Mouse (Mus musculus) heart, embryonic 15.5 days (tissue): ENCODE results near the gene Atp6v1f. TPM values are rescaled to one million over a fixed set of nuclear protein-coding genes. Genes with fewer than 3 reads are reported as not detected.

Experiments used
- ATAC-seq: fragments of 200-750 bp; cut with Nextera tagmentation; replicated peaks from 2 replicates; pipeline ENCODE4 v1.8.0; 2017; ENCODE audit warnings: low read depth, moderate TSS enrichment; ENCODE audit not compliant: insufficient number of reproducible peaks, insufficient read depth, low FRiP score
- H3K27ac ChIP-seq: fragments of 300-500 bp; sonication (generic); 2 replicates; pipeline ENCODE4 v1.5.1; 2015; ENCODE audit warnings: mild to moderate bottlenecking, inconsistent platforms
- H3K27me3 ChIP-seq: fragments of 300-500 bp; sonication (generic); 2 replicates; pipeline ENCODE4 v1.6.1; 2015; ENCODE audit warnings: inconsistent platforms
- H3K36me3 ChIP-seq: fragments of 300-500 bp; sonication (generic); 2 replicates; pipeline ENCODE4 v1.6.1; 2015; ENCODE audit warnings: mild to moderate bottlenecking, inconsistent platforms
- H3K4me1 ChIP-seq: fragments of 300-500 bp; sonication (generic); replicated peaks from 2 replicates; pipeline ENCODE4 v1.6.1; 2015; ENCODE audit warnings: inconsistent platforms
- H3K4me2 ChIP-seq: fragments of 300-500 bp; sonication (generic); 2 replicates; pipeline ENCODE4 v1.6.1; 2015; ENCODE audit warnings: inconsistent platforms, mild to moderate bottlenecking, moderate library complexity
- H3K4me3 ChIP-seq: fragments of 300-500 bp; sonication (generic); 2 replicates; pipeline ENCODE4 v1.5.1; 2015; ENCODE audit warnings: mild to moderate bottlenecking, inconsistent platforms
- H3K9ac ChIP-seq: fragments of 300-500 bp; sonication (generic); 2 replicates; pipeline ENCODE4 v1.6.1; 2015; ENCODE audit warnings: mild to moderate bottlenecking, inconsistent platforms
- H3K9me3 ChIP-seq: fragments of 300-500 bp; sonication (generic); replicated peaks from 2 replicates; pipeline ENCODE4 v1.6.1; 2016; ENCODE audit warnings: inconsistent platforms
- WGBS: fragments of 180-500 bp; shearing (Covaris S2); methylation state at CpG from one replicate; pipeline ENCODE4 v1.1.7; 2015; ENCODE audit warnings: mixed read lengths; 5-methylcytosine and 5-hydroxymethylcytosine counted together
- polyA plus RNA-seq: library from polyadenylated mRNA; unstranded; fragments of >200 nt; fragmentation: Nextera tagmentation; extraction: Ambion mirVana; gene quantifications from 2 replicates; pipeline ENCODE4 v1.2.1, GENCODE M21; 2015

Atp6v1f gene
- polyA plus RNA-seq, 1 experiment from 2014 or later: 187 TPM

- no peak overlapping the region for H3K9ac ChIP-seq
- H3K36me3 ChIP-seq: no peaks in the 10 kb centered on the region
- H3K27ac ChIP-seq: no peak overlapping the region
- no peak for ATAC-seq
- H3K4me2 ChIP-seq: no peak overlapping the region
- H3K4me3 ChIP-seq: no peak overlapping the region
- no peaks in the 10 kb centered on the region for H3K4me1 ChIP-seq
- H3K9me3 ChIP-seq: no peaks in the 10 kb centered on the region
- 79% methylated on average over 7 of the region's 7 CpGs for WGBS
- H3K27me3 ChIP-seq: peaks cover 24% of the 10 kb centered on the region
These were observed 32.7 kb downstream of the Atp6v1f start for GRCm38 (mm10) chr6:29500177-29500576.

GRCm38 (mm10) chr6:29500810-29501209 is 33.3 kb downstream of the Atp6v1f start:
- 86% methylated on average over 6 of the region's 6 CpGs for WGBS
- H3K36me3 ChIP-seq: no peaks in the 10 kb centered on the region
- H3K27me3 ChIP-seq: peaks cover 19% of the 10 kb centered on the region
- H3K4me1 ChIP-seq: 0 out of 2 replicates have a peak, but pooled peaks cover under 1% of the 10 kb centered on the region
- no peak overlapping the region for H3K27ac ChIP-seq
- H3K4me2 ChIP-seq: no peak overlapping the region
- H3K9me3 ChIP-seq: no peaks in the 10 kb centered on the region
- ATAC-seq: no peak
- H3K4me3 ChIP-seq: no peak overlapping the region
- no peak overlapping the region for H3K9ac ChIP-seq

GRCm38 (mm10) chr6:29501599-29501998 is 34.1 kb downstream of the Atp6v1f start:
- H3K4me3 ChIP-seq: no peak overlapping the region
- ATAC-seq: no peak
- H3K27ac ChIP-seq: no peak overlapping the region
- 77% methylated on average over 1 of the region's 1 CpGs for WGBS
- H3K9ac ChIP-seq: no peak overlapping the region
- no peak overlapping the region for H3K4me2 ChIP-seq
- no peaks in the 10 kb centered on the region for H3K9me3 ChIP-seq
- H3K27me3 ChIP-seq: peaks cover 19% of the 10 kb centered on the region
- H3K4me1 ChIP-seq: peaks cover 2% of the 10 kb centered on the region; the same call in 1 of the 2 replicates
- H3K36me3 ChIP-seq: no peaks in the 10 kb centered on the region

- no peak for ATAC-seq
- peaks cover 15% of the 10 kb centered on the region for H3K4me1 ChIP-seq
- H3K4me3 ChIP-seq: no peak overlapping the region
- H3K27ac ChIP-seq: no peak overlapping the region
- H3K27me3 ChIP-seq: peaks cover 15% of the 10 kb centered on the region; the same call in 1 of the 2 replicates
- H3K9ac ChIP-seq: no peak overlapping the region
- no peaks in the 10 kb centered on the region for H3K9me3 ChIP-seq
- no peaks in the 10 kb centered on the region for H3K36me3 ChIP-seq
- 91% methylated on average over 5 of the region's 5 CpGs for WGBS
- no peak overlapping the region for H3K4me2 ChIP-seq
These were observed 38.0 kb downstream of the Atp6v1f start for GRCm38 (mm10) chr6:29505493-29505892.

GRCm38 (mm10) chr6:29506834-29507233 is 39.3 kb downstream of the Atp6v1f start:
- no peaks in the 10 kb centered on the region for H3K9me3 ChIP-seq
- ATAC-seq: no peak
- 18% methylated on average over 8 of the region's 8 CpGs for WGBS

GRCm38 (mm10) chr6:29507447-29508309 is 40.2 kb downstream of the Atp6v1f start, which contains the start of gene Kcp:
TSS of gene Kcp (minus strand) at chr6:29507952.
- 1% methylated on average over 47 of the region's 47 CpGs for WGBS
- peaks cover 15% of the 10 kb centered on the region; the same call in 1 of the 2 replicates for H3K27me3 ChIP-seq
- H3K4me2 ChIP-seq: peak within 1 kb of the TSS; percentile 90
- H3K36me3 ChIP-seq: no peaks in the 10 kb centered on the region
- H3K9ac ChIP-seq: peak within 1 kb of the TSS; percentile 66
- ATAC-seq: peak; percentile 39
- peak within 1 kb of the TSS; percentile 60 for H3K4me3 ChIP-seq
- H3K9me3 ChIP-seq: no peaks in the 10 kb centered on the region
- H3K4me1 ChIP-seq: peaks cover 15% of the 10 kb centered on the region
- H3K27ac ChIP-seq: no peak within 1 kb of the TSS

More at GRCm38 (mm10) chr6:29506834-29507233, 39.3 kb downstream of the Atp6v1f start:
- no peaks in the 10 kb centered on the region for H3K36me3 ChIP-seq
- H3K9ac ChIP-seq: peak overlapping the region; percentile 66
- peaks cover 15% of the 10 kb centered on the region; the same call in 1 of the 2 replicates for H3K27me3 ChIP-seq
- H3K27ac ChIP-seq: no peak overlapping the region
- peak overlapping the region; percentile 90 for H3K4me2 ChIP-seq
- H3K4me1 ChIP-seq: peaks cover 15% of the 10 kb centered on the region
- peak overlapping the region; percentile 60 for H3K4me3 ChIP-seq

- Histone ChIP-seq H3K9ac (no peak overlapping the region), H3K4me1 (peaks cover 20% of the 10 kb centered on the region), H3K9me3 (no peaks in the 10 kb centered on the region), H3K4me2 (no peak overlapping the region), H3K27me3 (peaks cover 15% of the 10 kb centered on the region; the same call in 1 of the 2 replicates), H3K27ac (no peak overlapping the region), H3K4me3 (no peak overlapping the region), H3K36me3 (no peaks in the 10 kb centered on the region)
- 0 out of 2 replicates have a peak, but pooled peaks have one; percentile 18 for ATAC-seq
- 51% methylated on average over 2 of the region's 2 CpGs for WGBS
These were observed 41.6 kb downstream of the Atp6v1f start for GRCm38 (mm10) chr6:29509086-29509485.

GRCm38 (mm10) chr6:29513284-29513683 is 45.8 kb downstream of the Atp6v1f start:
- peak; percentile 47; the same call in 1 of the 2 replicates for ATAC-seq

GRCm38 (mm10) chr6:29517139-29517538 is 49.6 kb downstream of the Atp6v1f start:
- peak; percentile 51; the same call in 1 of the 2 replicates for ATAC-seq
- Histone ChIP-seq H3K27me3 (no peaks in the 10 kb centered on the region), H3K27ac (no peak overlapping the region), H3K4me3 (no peak overlapping the region), H3K36me3 (no peaks in the 10 kb centered on the region), H3K9ac (no peak overlapping the region), H3K4me1 (peaks cover 5% of the 10 kb centered on the region), H3K9me3 (no peaks in the 10 kb centered on the region), H3K4me2 (no peak overlapping the region)
- WGBS: 3% methylated on average over 5 of the region's 5 CpGs

More at GRCm38 (mm10) chr6:29513284-29513683, 45.8 kb downstream of the Atp6v1f start:
- Histone ChIP-seq H3K27ac (peak overlapping the region; percentile 56; the same call in 1 of the 2 replicates), H3K4me1 (peaks cover 5% of the 10 kb centered on the region), H3K4me2 (peak overlapping the region; percentile 54), H3K36me3 (no peaks in the 10 kb centered on the region), H3K4me3 (peak overlapping the region; percentile 15), H3K9me3 (no peaks in the 10 kb centered on the region), H3K9ac (no peak overlapping the region), H3K27me3 (0 out of 2 replicates have a peak, but pooled peaks cover 4% of the 10 kb centered on the region)
- WGBS: 1% methylated on average over 11 of the region's 11 CpGs
